ENCODE assay signal across 9 mouse cellular contexts in the genomic region with DNA sequence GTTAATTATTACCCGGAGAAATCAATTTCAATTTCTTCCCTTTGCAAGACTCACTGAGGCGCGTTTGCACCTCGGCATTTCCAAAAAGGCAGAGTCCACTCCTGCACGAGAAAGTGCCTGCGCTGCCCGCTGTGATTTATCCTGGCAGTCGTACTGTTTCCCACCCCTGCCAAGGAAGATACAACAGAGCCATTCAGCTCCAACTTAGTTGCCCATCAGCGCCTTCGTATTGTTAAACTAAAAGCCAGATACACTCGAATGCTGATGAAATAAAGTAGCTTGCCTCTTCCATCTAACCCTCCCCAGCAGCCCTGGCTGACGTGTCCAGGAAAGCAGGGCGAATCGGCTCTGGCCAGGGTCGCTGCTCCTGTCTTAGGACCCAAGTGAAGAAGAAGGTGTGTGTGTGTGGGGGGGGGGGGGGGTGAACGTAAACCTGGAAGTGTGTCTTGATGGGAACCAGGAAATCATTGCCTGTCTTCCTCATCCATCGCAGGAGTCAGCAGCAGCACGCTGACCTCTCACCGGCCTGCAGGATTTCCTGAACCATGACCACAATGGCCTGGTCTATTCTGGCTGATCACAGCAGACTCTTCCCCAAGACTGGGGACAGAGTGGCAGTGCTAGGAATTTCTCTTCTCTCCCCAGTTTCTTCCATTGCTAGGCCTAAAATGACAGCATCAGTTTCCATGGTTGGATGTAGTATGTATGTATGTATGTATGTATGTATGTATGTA.
A peak's percentile ranks its signal among the peaks of the same experiment; 100 is the strongest.
DNase-seq lines count a peak whose midpoint lies in the region; ATAC-seq lines count a peak whose summit lies in the region.
"Had no signal": no experiment of that assay in that cellular context is flagged by ENCODE, and none has a peak within 500 bp of the region (broad histone marks: within the 10 kb centered on the region; RNA-seq: fewer than 3 reads in every experiment).

No protein-coding gene starts in this region.

- 31% methylated on average over 19 of the region's 19 CpGs for WGBS in hindbrain, embryonic 12.5 days

- 0 out of 2 replicates have a peak, but pooled peaks cover 6% of the 10 kb centered on the region for H3K27me3 ChIP-seq in hindbrain, embryonic 12.5 days

- H3K27ac ChIP-seq in hindbrain, embryonic 12.5 days = no peak overlapping the region

- no peaks in the 10 kb centered on the region for H3K36me3 ChIP-seq in hindbrain, embryonic 12.5 days

- DNase-seq in 416B (ENCODE audit: low read depth) = peak; percentile 74
- peak; percentile 88 for DNase-seq in cerebellum, adult 11-12 months
- peak; percentile 41 to 58 for DNase-seq in kidney, postnatal 25 days
- no peak for DNase-seq in thymus, postnatal 36 days
- no peak for DNase-seq in layer of hippocampus, adult 18-20 months (ENCODE audit: low spot score in 2 of 2)
- DNase-seq in lung, postnatal 25 days (ENCODE audit: low spot score) = no peak
- DNase-seq: right cerebral cortex, postnatal 4 days had no signal

- ATAC-seq in hindbrain, embryonic 12.5 days (ENCODE audit: low FRiP score) = peak; percentile 56
- no peak for ATAC-seq in inflammation-experienced regulatory T-cells, adult 6 months

- H3K9me3 ChIP-seq in hindbrain, embryonic 12.5 days (replicated peaks) = no peaks in the 10 kb centered on the region; the same call in 1 of the 2 replicates

- peaks cover 27% of the 10 kb centered on the region for H3K4me1 ChIP-seq in hindbrain, embryonic 12.5 days

- H3K4me2 ChIP-seq in hindbrain, embryonic 12.5 days (replicated peaks) = peak overlapping the region; percentile 31; the same call in 1 of the 2 replicates

- H3K4me3 ChIP-seq in hindbrain, embryonic 12.5 days = no peak overlapping the region

- H3K9ac ChIP-seq in hindbrain, embryonic 12.5 days = no peak overlapping the region

Comparison
In these comparisons a context has a peak if more than half of its experiments do, and no peak if none do; other contexts are left out.
1. DNase-seq: peak in 416B (single experiment), cerebellum, adult 11-12 months (single experiment) and kidney, postnatal 25 days (2 of 2); none in thymus, postnatal 36 days (0 of 2), layer of hippocampus, adult 18-20 months (0 of 2) and lung, postnatal 25 days (single experiment).